Mouse (Mus musculus) R1 (cell line): ENCODE results near the gene Gm43552.
"Not testable (repeated sequence)": the region's sequence is repeated elsewhere in the genome, so short reads cannot be mapped to it uniquely, and the experiment has no call there.

ENCODE experiments used
- DNase-seq: peaks from one replicate; pipeline ENCODE4 v3.0.0-alpha.2; 2018; ENCODE audit warnings: low read depth, low spot score

The Gm43552 gene

DNA sequence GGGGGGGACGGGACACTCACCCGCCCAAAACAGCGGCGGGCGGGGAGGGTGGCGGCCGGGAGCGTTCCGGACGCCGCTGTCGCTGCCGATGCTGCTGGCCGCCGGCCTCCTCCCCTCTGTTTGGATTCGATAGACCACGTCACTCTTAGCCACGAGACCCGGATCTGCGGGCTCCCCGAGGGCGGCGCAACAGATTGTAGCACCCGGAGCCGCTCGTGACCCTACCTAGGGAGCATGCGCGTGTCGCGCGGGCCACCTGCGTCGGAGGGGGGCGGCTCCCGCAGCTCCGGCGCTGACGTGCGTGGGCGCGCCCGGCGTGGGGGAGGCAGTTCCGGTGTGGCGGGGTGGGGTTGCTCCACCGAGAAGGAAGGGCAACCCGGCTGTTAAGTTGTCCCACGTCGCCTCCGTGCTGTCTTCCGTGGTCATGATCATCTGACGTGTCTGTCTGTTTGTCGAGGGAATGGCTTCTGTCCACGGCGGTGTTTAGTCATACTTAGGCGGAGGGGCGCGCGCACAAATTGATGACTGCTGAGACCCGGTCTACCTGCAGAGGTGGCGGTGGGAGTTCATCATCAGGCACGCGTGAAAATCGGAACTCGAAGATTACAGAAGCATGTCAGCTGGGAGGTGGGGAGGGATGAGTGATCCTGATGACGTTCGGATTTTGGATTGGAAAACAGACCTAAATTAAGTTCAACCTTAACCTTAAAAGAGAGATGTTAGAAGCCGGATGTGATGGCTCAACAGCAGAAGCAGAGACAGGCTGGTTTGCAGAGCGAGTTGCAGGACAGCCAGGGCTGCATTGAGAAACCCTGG is at the start of gene Gm43552:
Gene Gm43552 (minus strand): TSS at position 118 of the 816 bp plus-strand sequence.
- peak; percentile 94 for DNase-seq

- no peak for DNase-seq
These were observed 49.3 kb upstream of the Gm43552 start for GRCm38 (mm10) chr5:65541889-65542288.

- DNase-seq, result no peak
These were observed 47.2 kb upstream of the Gm43552 start for GRCm38 (mm10) chr5:65539786-65540185.

GRCm38 (mm10) chr5:65538829-65539228 is 46.2 kb upstream of the Gm43552 start:
- no peak for DNase-seq

DNA sequence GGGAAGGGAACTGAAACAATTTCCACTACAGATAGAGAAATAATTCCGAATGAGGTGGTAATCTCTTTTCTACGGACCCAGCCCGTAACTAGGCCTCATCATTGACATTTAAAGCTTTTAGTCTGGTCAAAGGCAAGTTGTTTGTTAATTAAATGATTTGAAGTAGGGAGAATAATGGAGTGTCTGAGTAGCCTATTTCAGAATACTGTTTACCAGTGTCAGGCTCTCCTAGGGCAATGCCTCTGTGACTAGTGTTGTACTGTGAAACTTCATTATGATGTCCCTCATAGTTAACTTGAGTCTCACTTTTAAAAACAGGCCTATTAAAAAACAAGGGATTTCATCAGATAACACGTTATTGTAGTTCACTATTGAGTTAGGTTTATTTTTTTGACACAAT is 45.5 kb upstream of the Gm43552 start:
- no peak for DNase-seq

DNA sequence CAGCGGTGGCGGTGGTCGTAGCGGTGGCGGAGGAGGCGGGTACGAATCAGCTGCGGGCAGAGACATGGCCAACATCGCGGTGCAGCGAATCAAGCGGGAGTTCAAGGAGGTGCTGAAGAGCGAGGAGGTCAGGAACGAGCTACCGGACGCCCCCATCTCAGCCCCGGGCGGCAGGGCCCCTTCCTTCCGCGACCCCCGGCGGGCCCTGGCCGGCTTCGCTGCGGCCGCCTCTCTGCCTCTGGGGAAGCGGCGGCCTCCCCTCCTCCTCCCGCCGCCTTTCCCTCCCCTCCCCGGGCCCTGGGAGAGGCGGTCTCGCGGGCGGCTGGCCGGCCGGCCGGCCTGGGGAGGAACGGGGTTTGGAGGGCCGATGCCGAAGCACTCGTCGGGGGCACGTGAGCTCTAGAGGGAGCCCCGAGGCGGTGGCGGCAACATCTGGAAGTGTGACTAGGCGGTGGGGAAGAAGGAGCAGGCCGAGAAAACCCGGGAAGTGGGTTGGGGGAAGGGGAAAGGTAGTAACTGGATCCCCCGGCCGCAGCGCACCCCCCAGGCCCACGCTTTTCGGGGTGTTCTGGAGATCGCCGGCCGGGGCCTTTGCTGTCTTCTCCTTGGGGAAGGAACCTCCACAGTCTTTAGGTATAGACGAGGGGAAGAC is 44.9 kb upstream of the Gm43552 start:
- DNase-seq, result peak; percentile 82

- peak; percentile 88 for DNase-seq
These were observed 44.3 kb upstream of the Gm43552 start, which contains the start of the genes Smim14 and Ube2k for GRCm38 (mm10) chr5:65536751-65537419. Gene Smim14, minus strand, starts transcription at chr5:65537184. Gene Ube2k, plus strand, starts transcription at chr5:65537233.

- not testable (repeated sequence) for DNase-seq
These were observed 43.4 kb upstream of the Gm43552 start for GRCm38 (mm10) chr5:65536068-65536465.

GRCm38 (mm10) chr5:65535457-65536067 is 42.9 kb upstream of the Gm43552 start:
- peak; percentile 64 for DNase-seq

DNA sequence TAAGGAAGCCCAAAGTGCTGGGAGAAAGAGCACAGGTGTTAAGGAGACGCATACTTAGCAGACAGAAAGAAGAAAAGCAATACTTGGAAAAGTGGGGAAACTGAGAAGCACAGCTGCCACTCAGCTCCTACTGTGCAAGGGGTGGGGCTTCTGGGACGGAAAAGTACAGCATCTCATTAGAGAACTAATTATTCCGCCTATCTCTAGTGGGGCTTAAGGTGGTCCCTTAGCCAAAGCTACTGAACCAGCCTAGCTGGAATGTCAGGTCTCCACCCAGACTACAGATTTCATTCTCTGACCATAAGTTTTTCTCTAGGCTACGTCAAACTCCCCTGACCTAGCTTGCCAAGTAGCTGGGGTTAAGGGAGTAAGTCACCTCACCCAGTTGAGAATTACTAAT is 41.9 kb upstream of the Gm43552 start:
- DNase-seq, result peak; percentile 82

GRCm38 (mm10) chr5:65531283-65531682 is 38.6 kb upstream of the Gm43552 start:
- DNase-seq, result no peak

- DNase-seq, result peak; percentile 98
These were observed 33.2 kb upstream of the Gm43552 start for GRCm38 (mm10) chr5:65525674-65526443.

DNA sequence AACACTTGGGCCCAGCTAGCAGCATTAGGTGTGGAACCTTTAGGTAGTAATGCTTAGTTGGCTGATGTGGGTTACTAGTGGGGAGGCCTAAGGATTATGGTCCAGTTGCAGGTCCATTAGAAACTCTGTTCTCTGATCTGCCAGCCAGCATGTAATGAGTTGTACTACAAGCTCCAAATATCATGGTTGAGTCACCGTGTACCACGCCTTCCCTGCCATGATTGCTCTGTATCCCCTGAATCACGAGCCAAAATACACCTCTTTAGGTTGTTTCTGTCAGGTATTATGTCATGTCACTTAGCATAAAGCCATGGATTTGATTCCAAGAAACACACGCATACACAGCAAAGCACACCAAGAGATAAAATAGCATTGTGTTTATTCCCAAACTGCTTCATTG is 32.2 kb upstream of the Gm43552 start:
- no peak for DNase-seq

- DNase-seq, result peak; percentile 38
These were observed 29.2 kb upstream of the Gm43552 start for GRCm38 (mm10) chr5:65521803-65522202.

GRCm38 (mm10) chr5:65514635-65515278 is 22.1 kb upstream of the Gm43552 start:
- DNase-seq, result no peak

GRCm38 (mm10) chr5:65513506-65513905 is 20.9 kb upstream of the Gm43552 start:
- no peak for DNase-seq

DNA sequence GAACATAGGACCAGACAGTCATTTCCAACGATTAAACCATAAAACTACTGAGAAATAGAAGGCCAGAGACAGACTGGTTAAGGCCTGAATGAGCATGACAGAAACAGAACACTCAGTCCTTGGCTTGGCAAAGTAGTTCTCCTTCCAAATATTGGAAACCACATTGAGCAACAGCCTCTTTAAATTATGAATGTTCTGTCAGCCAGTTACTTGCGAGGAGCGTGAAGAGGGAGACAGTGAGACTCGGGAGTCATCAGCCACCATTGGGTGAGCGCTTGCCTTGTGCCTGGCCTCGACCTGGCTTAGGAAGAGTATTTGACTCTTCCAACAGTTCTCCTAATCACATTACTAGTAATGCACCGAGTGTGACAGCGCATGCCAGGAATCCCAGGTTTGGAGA is 15.8 kb upstream of the Gm43552 start:
- no peak for DNase-seq

GRCm38 (mm10) chr5:65505786-65506185 is 13.2 kb upstream of the Gm43552 start:
- DNase-seq, result peak; percentile 66

GRCm38 (mm10) chr5:65501407-65501806 is 8.8 kb upstream of the Gm43552 start:
- DNase-seq, result no peak

GRCm38 (mm10) chr5:65500231-65500630 is 7.6 kb upstream of the Gm43552 start:
- no peak for DNase-seq
